Mouse (Mus musculus): ENCODE data around the gene Psmd1.

GRCm38 (mm10) chr1:86053198-86053921 lies 10.8 kb upstream of the Psmd1 start:
- TF ChIP-seq CTCF (IDR thresholded peaks at IDR 0.05; ENCODE audit: low read depth, low read length): no peak
- TF ChIP-seq POLR2A (IDR thresholded peaks at IDR 0.05; ENCODE audit: extremely low read depth, insufficient read depth, low read length): no peak
